Mouse (Mus musculus) brain, embryonic 14.5 days (tissue): ENCODE data around the gene Cfd.

Source experiments
- CTCF ChIP-seq: fragments of 200-500 bp; IDR thresholded peaks from 2 replicates; pipeline ENCODE4 v1.5.1; 2012; ENCODE audit warnings: inconsistent platforms, mild to moderate bottlenecking, moderate library complexity, borderline replicate concordance; ENCODE audit not compliant: insufficient read depth, insufficient read length; ENCODE audit errors: extremely low read depth
- POLR2A ChIP-seq: fragments of 200-500 bp; IDR thresholded peaks from 2 replicates; pipeline ENCODE4 v1.6.1; 2012; ENCODE audit warnings: mild to moderate bottlenecking, inconsistent platforms, borderline replicate concordance; ENCODE audit not compliant: poor library complexity, insufficient read depth, insufficient read length, severe bottlenecking; ENCODE audit errors: extremely low read depth

GRCm38 (mm10) chr10:79917532-79918100, 27.0 kb downstream of the Cfd start:
- TF ChIP-seq CTCF (no peak), POLR2A (no peak)
